Mouse (Mus musculus): ENCODE data around the gene Trp53rka.

The Trp53rka gene

DNA sequence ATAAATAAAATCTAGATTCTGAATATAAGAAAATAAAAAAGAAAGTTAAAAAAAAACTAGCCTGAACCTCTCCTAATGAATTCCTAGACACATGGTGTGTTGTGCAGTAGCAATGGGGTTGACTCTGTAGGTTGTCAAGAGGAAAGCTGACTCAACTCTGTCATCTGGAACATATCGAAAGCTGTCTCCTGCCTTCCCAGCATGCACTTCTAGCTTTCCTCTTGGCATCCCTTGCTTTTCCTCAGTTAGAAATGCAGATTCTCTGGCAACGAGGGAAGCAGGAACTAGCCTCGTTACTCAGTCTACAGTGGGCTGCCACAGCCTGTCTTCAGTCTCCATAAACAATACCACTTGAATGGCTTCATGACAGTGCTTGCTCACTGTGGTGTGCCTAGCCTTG lies 7.3 kb downstream of the Trp53rka start:
- DNase-seq (ENCODE audit: low spot score): no peak

DNA sequence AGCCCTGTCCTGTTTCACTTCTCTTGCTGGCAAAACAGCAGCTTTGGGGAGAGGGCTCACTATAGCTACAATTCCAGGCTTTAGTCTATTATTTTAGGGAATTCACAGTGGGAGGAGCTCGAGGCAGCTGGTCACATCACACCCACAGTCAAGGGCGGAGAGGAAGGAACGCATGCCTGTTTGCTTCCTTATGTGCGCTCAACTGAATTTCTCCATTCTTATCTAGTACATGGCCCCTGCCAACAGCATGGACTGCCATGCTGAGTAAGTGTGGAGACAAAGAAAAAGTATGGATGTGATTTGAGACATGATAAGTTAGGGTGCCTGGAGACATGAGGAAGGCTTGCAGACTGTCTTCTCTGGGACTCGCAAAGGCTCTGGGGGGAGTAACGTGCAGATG lies 9.0 kb downstream of the Trp53rka start:
- no peak for DNase-seq (ENCODE audit: low spot score)

DNA sequence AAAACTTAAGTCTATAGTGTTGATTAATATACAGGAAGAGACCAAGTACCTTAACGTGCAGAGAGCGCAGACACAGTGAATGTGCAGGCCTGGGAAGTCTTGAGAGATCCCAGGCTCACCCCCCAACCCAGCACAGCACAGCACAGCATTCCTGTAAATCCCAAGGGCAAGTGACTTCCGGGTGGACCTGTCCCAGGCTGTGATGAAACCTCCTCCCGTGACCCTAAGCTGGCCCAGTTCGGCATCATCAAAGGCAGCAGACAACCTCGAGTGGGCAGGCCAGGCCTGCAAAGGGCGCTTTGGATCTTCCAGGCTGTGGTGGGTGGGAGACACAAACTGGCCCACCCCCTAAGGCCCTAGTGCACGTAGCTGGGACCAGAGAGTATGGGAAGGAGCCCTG lies 11.1 kb downstream of the Trp53rka start:
- no peak for DNase-seq (ENCODE audit: low spot score)

DNA sequence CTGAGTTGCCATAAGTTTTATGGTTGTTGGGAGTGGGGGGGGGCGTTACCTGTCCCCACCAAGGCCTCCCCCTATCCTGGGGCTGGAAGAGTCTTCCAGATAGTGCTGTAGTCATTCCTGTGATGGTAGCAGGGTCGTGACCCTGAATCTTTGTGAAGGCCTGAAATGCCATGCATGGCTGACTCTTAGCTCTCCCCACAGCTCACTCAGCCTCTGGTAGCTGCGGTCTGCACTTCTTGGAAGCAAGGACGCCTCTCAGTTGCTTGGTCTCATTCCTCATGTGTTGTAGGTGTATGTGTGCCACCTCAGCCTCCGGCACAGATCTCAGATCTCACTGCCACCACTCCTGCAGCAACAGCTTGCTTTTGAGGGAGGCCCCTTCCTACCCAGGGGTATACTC lies 17.3 kb downstream of the Trp53rka start:
- no peak for DNase-seq (ENCODE audit: low spot score)

DNA sequence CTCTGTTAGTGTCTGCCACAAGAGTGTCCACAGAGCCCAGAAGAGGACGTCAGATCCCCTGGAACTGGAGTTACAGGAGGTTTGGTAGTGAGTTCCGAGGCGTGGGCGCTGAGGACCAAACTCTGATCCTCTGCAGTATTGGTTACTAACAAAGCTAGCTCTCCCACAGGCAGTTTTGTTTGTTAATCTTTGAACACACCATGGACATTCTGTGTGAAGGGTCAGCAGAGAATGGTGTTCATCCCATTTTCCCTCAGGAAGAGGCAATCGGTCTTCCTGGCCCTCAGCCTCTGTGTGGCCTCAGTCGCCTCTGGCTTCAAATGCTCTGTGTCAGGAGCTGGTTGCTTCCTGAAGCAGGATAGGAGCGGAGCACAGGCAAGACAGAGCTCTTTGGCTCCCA lies 17.7 kb downstream of the Trp53rka start:
- DNase-seq (ENCODE audit: low spot score): no peak

DNA sequence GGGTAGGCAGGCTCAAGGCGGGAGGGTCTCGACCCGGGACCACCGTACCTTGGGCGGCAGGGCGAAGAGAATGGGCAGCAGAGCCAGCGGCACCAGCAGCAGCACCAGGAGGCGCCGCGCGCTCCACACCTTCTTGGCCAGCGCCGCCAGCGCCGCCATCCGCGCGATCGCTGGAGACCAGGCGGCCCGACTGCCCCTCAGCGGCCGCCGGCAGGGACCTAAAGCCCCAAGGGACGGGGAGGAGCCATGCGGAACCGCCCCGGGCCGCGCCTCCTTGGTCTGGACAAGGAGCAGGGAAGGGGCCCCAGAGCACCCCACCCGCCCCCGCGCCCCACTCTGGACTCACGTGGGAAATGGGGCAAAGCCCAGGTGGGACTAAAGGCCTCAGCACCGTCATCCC lies 20.1 kb downstream of the Trp53rka start, which contains the start of gene Slc13a3:
Gene Slc13a3 (minus strand): TSS at position 228 of the 400 bp plus-strand sequence.
- no peak for DNase-seq (ENCODE audit: low spot score)

DNA sequence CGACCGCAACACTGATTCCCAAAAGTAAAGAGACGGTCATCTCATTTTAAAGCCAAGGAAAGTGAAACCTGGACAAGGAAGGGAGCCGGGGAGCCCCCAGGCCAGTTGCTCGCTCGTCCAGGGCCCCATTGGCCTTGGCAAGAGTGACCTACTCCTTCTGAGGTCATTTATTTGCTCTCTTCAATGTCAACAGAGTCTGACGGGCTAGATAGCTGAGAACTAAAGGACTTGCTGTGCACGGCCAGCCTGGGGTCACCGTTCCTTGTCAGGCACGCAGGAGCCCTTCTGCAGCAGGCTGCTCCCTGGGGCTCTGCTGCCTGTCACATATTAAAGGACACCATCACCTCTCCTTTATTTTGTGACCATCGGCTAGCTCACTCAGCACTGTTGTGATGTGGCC lies 21.2 kb downstream of the Trp53rka start:
- no peak for DNase-seq (ENCODE audit: low spot score)

DNA sequence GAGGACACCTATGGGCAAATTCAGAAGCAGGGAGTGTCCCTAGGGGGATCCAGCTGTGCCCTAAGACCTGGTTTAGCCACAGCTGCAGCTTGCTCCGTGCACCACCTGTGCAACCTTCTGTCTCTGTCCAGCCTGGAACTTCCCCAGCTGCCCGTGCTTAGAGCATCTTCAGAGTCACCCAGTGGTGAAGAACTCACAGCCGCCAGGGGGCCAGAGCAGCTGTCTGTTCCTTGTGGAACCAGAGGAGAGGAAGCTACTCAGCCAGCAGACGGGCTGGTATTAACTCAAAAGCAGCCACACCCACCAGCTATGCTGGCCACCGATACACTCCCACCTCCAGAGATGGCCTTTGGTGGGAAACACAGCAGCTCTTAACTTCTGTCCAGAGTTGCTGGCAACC lies 23.0 kb downstream of the Trp53rka start:
- DNase-seq (ENCODE audit: low spot score): no peak

DNA sequence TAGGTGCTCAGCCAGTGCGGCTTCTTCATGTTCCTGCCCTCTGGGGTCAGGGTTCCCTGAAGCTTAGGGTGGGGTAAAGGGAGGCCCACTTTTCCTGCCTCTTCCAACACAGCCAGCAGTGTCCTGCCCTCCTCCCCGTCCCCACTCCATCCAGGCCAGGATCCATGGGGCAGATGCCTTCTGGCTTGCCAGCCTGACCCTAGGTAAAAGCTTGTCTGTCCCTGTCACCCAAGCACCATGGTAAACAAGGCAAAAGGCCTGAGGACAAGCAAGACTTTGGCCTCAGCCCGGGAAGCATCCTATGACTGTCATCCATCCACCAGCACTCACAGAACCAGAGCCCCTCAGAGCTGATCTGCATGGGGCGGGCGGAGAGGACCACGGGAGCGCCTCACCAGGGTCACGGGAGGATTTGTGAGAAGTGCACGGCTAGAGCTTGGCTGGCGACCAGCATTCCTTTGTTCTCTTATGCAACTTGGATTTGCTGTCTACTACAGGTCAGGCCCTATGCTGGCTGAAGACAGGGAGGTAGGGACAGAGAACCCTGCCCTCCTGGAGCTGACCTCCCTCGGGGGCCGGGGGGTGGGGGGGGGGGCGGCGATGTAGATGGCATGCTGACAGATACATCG lies 25.2 kb downstream of the Trp53rka start:
- DNase-seq (ENCODE audit: low spot score): no peak

DNA sequence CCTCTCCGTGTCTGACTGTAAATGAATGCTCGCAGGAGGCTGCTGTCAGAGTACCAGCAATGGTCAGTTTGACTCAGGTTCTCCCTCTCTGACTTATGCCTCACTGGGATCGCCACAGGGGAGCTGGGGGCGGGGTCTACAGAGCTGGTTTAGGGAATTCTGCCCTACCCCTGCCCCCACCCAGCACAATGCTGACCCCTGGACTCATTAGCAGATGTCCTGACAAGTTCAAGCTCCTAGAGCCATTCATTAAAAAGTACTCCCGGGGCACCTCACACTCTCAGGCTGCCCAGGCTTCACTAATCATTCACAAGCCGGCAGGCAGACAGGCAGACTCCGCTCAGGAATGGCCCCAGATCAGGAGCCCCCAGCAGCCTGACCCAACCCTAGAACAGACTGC lies 33.5 kb downstream of the Trp53rka start:
- no peak for DNase-seq (ENCODE audit: low spot score)

DNA sequence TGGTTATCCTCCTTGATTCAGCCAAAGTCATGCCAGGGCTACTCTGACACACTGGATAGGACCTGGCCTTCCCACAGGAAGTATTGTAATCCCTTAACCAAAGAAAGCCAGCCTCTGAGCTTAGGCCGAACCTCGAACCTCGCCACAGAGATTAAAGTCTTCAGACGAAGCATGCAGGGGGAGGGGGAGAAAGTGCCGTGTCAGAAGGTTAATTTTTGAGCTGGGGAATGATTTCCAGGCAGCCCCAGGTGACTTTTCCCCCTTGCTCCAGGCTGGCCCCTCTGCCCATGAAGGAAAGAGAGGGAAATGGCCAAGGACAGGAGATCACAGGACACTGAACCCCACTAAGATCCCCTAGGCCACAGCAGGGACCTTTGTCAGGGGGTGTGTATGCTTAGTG lies 34.9 kb downstream of the Trp53rka start:
- no peak for DNase-seq (ENCODE audit: low spot score)

DNA sequence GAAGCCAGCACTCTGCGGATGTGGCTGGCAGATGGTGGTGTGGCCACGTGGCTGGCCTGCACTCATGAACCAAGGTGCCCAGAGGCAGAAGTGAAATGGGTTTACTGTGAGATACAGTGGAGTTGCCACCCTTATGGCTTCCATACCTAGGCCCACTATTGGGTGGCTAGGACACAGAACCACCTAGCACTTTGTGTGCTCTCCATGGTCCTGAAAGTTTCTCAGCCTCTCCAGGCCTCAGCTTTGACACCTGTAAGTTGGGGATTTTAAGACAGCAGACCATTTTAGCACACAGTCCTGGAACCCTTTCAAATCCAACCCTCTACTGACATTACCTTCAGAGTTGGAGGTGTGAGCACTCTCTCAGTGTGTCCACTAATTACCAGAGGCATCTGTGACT lies 36.4 kb downstream of the Trp53rka start:
- no peak for DNase-seq (ENCODE audit: low spot score)

DNA sequence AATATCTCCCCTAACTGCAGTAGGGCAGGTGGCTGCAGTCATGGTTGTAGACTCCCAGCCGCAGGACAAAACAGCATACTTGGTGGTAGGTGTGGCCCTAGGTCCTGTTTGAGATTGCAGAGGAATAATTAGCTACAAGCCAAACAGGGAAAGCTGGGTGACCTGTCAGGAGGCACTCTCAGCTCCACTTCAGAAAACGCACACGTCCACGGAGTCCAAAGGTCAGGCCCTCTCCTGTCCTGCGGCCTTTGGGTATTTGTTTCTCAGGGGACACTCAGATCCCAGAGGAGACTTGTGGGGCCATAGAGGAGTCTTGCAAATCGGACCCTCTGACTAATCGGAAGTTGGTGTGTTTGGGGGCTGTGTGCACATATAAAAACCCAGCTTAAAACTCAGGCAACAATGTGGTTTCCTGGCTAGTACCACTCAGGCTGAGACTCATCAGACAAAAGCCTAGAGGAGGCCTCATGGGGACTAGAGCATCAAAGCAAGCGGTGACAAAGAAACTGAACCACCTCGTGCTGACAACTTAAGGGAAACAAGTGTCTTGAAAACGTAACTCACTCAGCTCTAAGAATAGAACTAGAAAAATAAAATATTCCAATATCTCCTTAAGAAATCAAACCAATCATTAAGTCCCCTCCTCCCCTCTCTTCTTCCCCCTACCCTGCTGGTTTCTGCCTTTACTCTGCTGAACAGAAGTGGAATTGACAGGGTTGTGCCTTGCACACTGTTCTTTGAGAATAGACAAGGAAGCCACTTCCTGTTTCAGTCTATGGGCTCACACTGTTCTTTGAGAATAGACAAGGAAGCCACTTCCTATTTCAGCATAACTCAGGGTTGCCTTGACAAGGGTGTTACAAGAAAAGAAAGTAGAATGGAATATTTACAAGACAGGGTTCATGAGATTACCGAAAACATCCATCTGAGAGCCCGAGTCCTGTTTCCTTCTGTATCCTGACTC lies 40.1 kb downstream of the Trp53rka start:
- DNase-seq (ENCODE audit: low spot score): no peak

DNA sequence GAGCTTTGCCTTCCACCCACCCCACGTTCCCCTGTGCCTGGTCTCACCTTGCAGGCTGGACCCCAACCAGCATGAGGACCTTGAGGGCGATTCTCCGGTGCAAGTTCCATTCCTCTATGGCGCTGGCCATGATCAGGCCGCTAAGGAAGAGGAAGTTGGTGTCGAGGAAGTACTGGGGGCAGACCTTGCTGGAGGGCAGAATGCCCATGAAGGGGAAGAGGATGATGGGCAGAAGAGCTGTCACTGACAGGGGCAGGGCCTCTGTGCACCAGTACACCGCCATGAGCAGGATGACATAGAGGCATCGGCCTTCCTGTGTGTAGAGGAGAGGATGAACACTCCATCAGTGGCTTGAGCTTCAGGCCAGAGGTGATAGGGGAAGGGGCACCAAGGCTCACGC lies 44.6 kb downstream of the Trp53rka start:
- DNase-seq (ENCODE audit: low spot score): no peak

DNA sequence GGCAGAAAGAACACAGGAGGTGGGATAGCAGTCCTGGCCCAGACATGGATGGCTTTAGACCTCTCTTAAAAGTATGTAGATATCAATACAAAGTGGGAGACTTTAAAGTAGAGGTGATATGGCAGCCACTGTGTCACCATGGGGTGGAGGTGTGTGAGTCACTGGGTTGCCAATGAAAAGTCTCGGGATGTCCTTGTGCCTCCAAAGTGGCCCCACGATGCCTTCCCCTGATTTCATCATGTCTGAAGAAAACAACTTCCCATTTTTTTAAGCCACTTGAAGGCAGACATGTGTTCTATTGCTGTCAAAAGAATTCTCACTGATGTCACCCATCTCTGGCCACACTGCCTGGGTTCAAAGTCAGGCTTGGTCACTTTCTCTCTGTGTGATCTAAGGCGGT lies 48.3 kb downstream of the Trp53rka start:
- no peak for DNase-seq (ENCODE audit: low spot score)

DNA sequence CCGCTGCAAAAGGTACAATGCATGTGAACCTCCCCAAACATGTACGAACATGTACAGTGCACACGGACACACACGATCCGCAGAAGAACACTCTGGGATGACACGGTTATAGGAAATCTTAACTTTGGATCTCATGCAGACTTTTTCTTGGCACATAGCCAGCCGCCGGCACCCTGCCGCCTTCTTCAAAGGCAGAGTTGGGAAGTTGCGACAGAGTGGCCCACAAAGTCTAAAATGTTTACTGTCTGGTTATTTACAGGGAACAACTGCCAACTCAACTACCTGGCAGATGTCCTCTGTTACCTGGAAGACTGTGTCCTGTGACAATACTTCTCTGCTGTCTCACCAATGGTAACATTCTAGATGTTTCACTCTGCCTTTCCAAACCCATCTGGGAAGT lies 50.1 kb downstream of the Trp53rka start:
- no peak for DNase-seq (ENCODE audit: low spot score)

DNA sequence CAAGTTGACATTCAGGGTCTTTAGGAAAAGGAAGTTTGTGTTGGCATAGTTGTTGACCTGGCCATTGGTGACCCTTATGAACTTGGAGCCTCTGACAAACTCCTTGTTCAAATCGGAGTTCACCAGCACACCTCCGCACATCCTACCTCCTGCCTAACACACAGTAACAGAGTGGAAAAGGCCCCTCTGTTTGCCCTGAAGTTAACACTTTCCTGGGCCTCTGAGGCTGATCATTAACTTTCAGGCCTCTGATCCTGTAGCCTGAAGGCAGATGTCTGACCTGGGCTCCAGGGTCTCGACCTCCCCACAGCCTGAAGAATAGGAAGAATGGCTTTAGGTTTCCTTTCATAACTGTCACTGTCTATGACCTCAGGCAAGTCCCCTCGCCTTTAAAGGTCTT lies 51.5 kb downstream of the Trp53rka start:
- DNase-seq (ENCODE audit: low spot score): no peak
